Mouse (Mus musculus) common myeloid progenitor, adult 5-6 weeks (primary cell): Measurements from ENCODE around the gene Fam83g. TPM values are rescaled to one million over a fixed set of nuclear protein-coding genes. Genes with fewer than 3 reads are reported as not detected.

ENCODE experiments used
- ATAC-seq: replicated peaks from 2 replicates; pipeline ENCODE4 v1.8.0; 2016; ENCODE audit warnings: low read depth, mild to moderate bottlenecking, moderate TSS enrichment, inconsistent platforms; ENCODE audit not compliant: poor library complexity, severe bottlenecking
- total RNA-seq: library from RNA; stranded (forward); fragments of 200-1000, 187-1606 nt; gene quantifications from 2 replicates; pipeline ENCODE4 v1.2.3, GENCODE M21; 2017

The Fam83g gene
- total RNA-seq, 1 experiment from 2014 or later = not detected

DNA sequence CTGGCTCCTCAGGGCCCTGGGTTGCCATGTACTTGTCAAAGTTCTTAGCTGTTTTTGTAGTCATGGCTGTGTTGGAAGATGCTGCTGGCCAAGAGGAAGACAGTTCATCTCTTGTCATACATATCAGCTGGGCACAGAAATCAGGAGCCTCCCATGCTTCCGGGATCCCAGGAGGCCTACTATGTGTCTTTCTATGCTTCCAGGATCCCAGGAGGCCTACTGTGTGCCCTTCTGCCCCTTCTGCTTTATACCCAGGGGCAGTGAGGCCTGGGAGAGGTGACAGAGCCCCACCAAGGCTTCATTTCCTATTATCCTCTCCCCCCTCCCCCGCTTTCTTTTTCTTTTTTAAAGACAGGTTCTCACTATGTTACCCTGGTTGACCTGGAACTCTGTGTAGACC lies 21.7 kb downstream of the Fam83g start:
- no peak for ATAC-seq

- no peak for ATAC-seq
Observed at GRCm38 (mm10) chr11:61706232-61706631, 22.3 kb downstream of the Fam83g start.

DNA sequence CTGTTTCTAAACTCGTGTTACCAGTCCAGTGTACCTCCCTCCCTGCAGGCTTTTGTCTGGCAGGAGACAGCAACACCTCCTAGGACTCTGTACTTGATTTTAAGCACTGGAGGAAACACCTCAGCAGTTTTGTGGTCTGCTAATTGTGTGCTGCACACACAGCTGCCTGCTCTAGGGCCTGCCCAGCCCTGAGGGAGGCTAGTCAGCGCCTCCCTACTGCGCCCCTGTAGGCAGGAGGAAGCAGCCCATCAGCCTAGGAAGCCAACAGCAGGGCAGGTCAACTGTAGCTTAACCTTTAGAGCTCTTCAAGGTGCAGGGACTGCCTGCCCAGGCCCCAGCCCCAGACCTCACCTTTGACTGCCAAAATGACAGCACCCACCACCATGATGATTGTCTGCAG lies 25.0 kb downstream of the Fam83g start:
- 0 out of 2 replicates have a peak, but pooled peaks have one; percentile 29 for ATAC-seq

DNA sequence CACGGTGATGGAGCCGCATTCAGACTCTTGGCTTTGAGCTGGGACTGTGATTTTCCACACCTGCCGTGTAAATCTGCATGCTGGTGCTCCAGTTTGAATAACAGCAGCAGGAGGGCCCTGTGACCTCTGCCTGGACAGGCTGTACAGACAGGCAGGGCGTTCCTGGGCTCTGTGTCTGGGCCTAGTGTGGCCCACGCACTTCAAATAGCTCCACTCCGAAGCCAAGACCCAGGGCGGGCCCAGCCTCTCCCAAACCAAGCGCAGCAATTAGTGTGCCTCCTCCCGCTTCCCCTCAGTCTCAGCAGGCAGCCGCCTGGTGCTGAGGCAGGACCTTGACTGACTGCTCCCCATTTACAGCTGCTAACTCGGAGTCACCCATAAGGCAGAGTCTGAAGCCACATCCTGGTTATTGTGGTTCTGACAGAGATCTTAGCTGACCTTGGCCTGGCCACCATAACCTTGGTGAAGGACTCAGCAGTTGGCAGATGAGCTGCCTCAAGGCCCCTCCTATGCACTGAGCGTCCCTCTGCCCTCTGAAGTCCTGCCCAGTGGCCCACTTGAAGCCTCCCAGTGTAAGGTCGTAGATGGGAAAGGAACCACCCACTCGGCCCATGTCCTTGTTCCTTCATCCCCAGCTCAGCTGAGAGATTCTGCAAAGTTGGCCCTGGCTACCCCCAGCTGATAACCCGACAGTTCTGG lies 29.4 kb downstream of the Fam83g start:
- no peak for ATAC-seq

- peak; percentile 88 for ATAC-seq
Observed at GRCm38 (mm10) chr11:61714346-61715117, 30.6 kb downstream of the Fam83g start.

DNA sequence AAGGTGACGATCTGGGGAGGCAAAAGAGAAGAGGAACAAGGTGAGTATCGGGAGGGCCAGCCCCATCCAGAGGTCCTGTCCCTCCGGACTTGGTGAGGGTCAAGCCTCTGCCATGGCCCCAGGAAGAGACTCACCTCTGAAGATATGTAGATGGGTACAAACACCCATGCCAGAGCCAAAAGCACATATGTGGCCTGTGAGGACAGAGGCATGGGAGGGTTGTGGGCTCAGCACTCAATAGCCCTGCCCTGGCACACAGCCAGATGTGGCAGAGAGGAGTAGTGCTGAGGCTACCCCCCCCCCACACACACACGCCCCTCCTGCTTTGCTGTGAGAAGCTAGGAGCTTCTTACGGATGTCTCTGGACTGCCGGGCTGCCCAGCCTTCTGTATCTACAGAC lies 31.2 kb downstream of the Fam83g start:
- ATAC-seq = no peak

DNA sequence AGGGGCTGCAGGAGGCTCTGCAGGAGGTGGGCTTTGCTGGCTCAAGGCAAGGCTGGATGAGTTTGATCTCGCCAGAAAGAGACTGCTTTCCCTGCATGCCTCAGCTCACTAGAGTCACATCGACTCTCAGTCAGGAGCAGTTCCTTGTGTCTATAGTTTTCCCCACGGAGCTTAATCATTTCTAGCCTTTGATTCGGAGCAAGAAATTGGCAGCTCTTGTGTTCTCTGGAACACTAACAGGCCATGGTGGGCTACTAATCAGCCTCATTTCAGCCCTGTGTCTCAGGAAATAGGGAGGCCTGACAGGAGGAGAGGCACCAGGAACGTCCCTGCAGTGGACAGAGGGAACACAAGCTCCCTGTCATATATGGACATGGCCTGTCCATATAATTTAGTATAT lies 34.1 kb downstream of the Fam83g start:
- no peak for ATAC-seq

DNA sequence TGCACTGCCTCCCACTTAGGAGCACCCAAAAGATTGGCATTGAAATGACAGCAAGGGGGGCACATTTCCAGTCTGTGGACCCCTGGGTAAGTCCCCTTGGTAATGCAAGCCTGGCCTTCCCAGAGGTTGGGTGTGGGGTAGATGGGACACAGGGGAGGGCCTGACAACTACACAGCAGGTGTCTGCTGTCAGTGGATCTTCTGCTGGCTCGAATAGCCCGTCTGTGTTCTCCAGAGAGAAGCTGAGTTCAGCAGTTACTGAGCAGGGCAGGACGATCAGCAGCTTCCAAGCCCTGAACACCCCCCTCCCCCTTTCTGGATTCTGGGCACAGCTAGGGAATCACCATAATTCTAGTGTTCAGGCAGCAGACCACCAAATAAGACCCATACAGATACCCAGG lies 35.5 kb downstream of the Fam83g start:
- ATAC-seq = no peak

- no peak for ATAC-seq
Observed at GRCm38 (mm10) chr11:61719826-61720225, 35.9 kb downstream of the Fam83g start.

GRCm38 (mm10) chr11:61720636-61721035 lies 36.7 kb downstream of the Fam83g start, which contains the start of gene Slc5a10:
Slc5a10 (minus strand) TSS chr11:61720826.
- no peak for ATAC-seq

DNA sequence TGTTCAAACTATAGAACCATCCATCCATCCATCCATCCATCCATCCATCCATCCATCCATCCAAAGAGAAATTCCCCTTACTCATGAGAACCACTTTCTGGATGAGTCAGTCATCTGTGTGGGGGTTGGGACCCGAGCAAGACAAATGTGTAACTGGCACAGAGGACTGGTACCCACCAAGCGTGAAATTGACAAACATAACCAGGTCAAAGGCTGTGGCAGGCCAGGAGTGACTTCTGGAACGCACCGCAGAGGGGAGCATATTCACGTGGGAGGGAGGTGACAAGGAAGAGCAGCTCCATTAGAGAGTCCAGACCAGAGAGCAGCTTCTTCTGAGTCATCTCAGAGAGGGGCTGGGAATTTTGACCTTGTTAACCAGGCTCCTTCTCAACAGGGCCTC lies 38.2 kb downstream of the Fam83g start:
- ATAC-seq = no peak

GRCm38 (mm10) chr11:61728037-61728436 lies 44.1 kb downstream of the Fam83g start:
- ATAC-seq = peak; percentile 66

DNA sequence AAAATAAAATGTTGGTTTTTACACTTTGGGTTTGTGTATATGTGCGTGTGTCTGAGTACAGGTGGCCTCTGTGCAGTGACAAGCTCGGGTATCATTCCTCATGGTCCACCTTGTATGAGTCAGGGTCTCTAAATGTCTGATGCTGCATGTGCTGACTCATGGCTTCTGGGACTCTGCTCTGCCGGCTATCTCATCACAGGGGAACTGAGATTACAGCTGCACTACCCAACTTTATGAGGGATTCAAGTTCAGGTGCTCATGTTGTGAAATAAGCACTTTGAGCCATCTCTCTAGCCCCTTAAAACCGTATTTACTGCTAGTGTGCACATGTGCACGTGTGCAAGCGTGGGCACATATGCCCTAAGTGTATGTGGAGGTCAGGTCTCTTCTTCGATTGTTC lies 48.8 kb downstream of the Fam83g start:
- ATAC-seq = no peak

GRCm38 (mm10) chr11:61737290-61737689 lies 53.4 kb downstream of the Fam83g start:
- ATAC-seq = no peak

- no peak for ATAC-seq
Observed at GRCm38 (mm10) chr11:61740500-61740899, 56.6 kb downstream of the Fam83g start.

GRCm38 (mm10) chr11:61743768-61744167 lies 59.9 kb downstream of the Fam83g start:
- no peak for ATAC-seq

DNA sequence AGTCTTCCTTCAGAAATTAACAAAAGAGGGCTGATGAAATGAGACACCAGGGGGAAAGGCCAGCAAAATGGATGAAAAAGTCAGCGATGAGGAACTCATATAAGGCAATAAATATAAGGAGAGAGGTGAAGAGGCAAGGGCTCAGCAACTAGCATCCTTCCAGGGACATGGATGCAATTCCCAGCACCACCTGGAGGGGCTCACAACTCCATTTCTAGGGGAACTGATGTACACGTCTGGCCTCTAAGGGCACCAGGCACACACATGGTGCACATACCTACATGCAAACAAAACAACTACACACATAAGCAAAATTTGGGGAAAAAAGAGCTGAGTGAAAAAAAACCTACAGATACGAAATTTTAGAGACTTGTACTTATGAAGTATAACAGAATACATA lies 60.6 kb downstream of the Fam83g start:
- no peak for ATAC-seq

DNA sequence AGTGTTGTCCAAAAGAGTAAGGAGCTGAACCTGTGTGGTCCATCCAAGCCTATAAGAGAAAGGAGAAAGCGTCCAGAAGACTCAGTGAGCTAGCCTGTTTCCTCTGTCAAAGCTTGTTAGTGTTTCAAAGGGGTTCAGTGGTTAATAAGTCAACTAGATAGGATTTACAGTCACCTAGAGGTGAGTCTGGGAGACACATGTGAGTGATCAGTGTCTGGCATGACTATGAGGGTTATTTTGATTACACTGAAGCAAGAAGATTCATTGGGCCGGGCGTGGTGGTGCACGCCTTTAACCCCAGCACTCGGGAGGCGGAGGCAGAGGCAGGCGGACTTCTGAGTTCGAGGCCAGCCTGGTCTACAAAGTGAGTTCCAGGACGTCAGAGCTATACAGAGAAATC lies 61.9 kb downstream of the Fam83g start:
- no peak for ATAC-seq

- no peak for ATAC-seq
Observed at GRCm38 (mm10) chr11:61747161-61747560, 63.3 kb downstream of the Fam83g start.

- peak; percentile 85 for ATAC-seq
Observed at GRCm38 (mm10) chr11:61751612-61752011, 67.7 kb downstream of the Fam83g start.

DNA sequence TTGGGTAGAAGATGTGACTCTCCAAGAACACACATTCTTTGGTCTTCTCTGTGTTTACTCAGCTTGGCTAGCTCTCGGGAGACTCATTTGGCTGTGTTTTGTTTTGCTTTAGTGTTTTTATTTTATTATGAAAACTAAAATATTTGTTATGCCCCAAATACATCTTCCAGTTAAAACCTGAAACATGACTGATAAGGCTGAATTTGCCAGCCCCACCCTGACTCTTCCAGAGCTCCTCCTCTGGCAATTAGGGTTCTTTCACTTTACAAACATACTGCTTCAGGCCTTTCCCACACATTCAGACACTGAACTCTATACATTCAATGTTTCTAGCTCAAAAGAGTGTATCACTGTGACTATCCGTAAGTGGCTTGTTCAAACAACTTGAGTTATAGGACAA lies 73.3 kb downstream of the Fam83g start:
- no peak for ATAC-seq
